Mouse (Mus musculus): ENCODE results near the gene Pask. TPM values are rescaled to one million over a fixed set of nuclear protein-coding genes. Genes with fewer than 3 reads are reported as not detected.

The Pask gene
- polyA plus RNA-seq, 1 experiment, result 26.0 TPM

- H3K36me3 ChIP-seq (ENCODE audit: control insufficient read depth, insufficient read depth, low read length, poor library complexity, severe bottlenecking), result no peaks in the 10 kb centered on the region
- TF ChIP-seq CTCF (IDR thresholded peaks at IDR 0.05; ENCODE audit: low read depth, low read length), result no peak
- TF ChIP-seq EP300 (IDR thresholded peaks at IDR 0.05; ENCODE audit: insufficient read depth, low read depth, low read length), result no peak
- no peak for TF ChIP-seq POLR2A (IDR thresholded peaks at IDR 0.05; ENCODE audit: insufficient read depth, low read length)
- no peak overlapping the region for H3K9ac ChIP-seq (ENCODE audit: low read depth, poor library complexity, severe bottlenecking)
- no peaks in the 10 kb centered on the region for H3K9me3 ChIP-seq (replicated peaks; ENCODE audit: control insufficient read depth, insufficient read depth, low read length, poor library complexity, severe bottlenecking)
- no peaks in the 10 kb centered on the region for H3K4me1 ChIP-seq (ENCODE audit: control insufficient read depth, insufficient read depth, low read length)
- no peak overlapping the region for H3K4me3 ChIP-seq (ENCODE audit: low read depth, low read length)
- no peaks in the 10 kb centered on the region for H3K27me3 ChIP-seq (ENCODE audit: control insufficient read depth, insufficient read depth, low read length, poor library complexity, severe bottlenecking)
- no peak overlapping the region for H3K27ac ChIP-seq (ENCODE audit: insufficient read depth, low read length)
Observed at GRCm38 (mm10) chr1:93292006-93292405, 51.3 kb downstream of the Pask start.

- Histone ChIP-seq H3K36me3 (ENCODE audit: control insufficient read depth, insufficient read depth, low read length, poor library complexity, severe bottlenecking) (no peaks in the 10 kb centered on the region), H3K27me3 (ENCODE audit: control insufficient read depth, insufficient read depth, low read length, poor library complexity, severe bottlenecking) (no peaks in the 10 kb centered on the region), H3K4me3 (ENCODE audit: low read depth, low read length) (no peak overlapping the region), H3K4me1 (ENCODE audit: control insufficient read depth, insufficient read depth, low read length) (no peaks in the 10 kb centered on the region), H3K9me3 (replicated peaks; ENCODE audit: control insufficient read depth, insufficient read depth, low read length, poor library complexity, severe bottlenecking) (no peaks in the 10 kb centered on the region), H3K9ac (ENCODE audit: low read depth, poor library complexity, severe bottlenecking) (no peak overlapping the region), H3K27ac (ENCODE audit: insufficient read depth, low read length) (no peak overlapping the region)
- TF ChIP-seq POLR2A (IDR thresholded peaks at IDR 0.05; ENCODE audit: insufficient read depth, low read length) (no peak), CTCF (IDR thresholded peaks at IDR 0.05; ENCODE audit: low read depth, low read length) (no peak), EP300 (IDR thresholded peaks at IDR 0.05; ENCODE audit: insufficient read depth, low read depth, low read length) (no peak)
Observed at GRCm38 (mm10) chr1:93291591-93291990, 51.7 kb downstream of the Pask start.

GRCm38 (mm10) chr1:93290956-93291355, 52.3 kb downstream of the Pask start:
- Histone ChIP-seq H3K9me3 (replicated peaks; ENCODE audit: control insufficient read depth, insufficient read depth, low read length, poor library complexity, severe bottlenecking) (no peaks in the 10 kb centered on the region), H3K27me3 (ENCODE audit: control insufficient read depth, insufficient read depth, low read length, poor library complexity, severe bottlenecking) (no peaks in the 10 kb centered on the region), H3K4me1 (ENCODE audit: control insufficient read depth, insufficient read depth, low read length) (no peaks in the 10 kb centered on the region), H3K9ac (ENCODE audit: low read depth, poor library complexity, severe bottlenecking) (no peak overlapping the region), H3K27ac (ENCODE audit: insufficient read depth, low read length) (no peak overlapping the region), H3K4me3 (ENCODE audit: low read depth, low read length) (no peak overlapping the region), H3K36me3 (ENCODE audit: control insufficient read depth, insufficient read depth, low read length, poor library complexity, severe bottlenecking) (no peaks in the 10 kb centered on the region)
- TF ChIP-seq POLR2A (IDR thresholded peaks at IDR 0.05; ENCODE audit: insufficient read depth, low read length), result no peak
- no peak for TF ChIP-seq CTCF (IDR thresholded peaks at IDR 0.05; ENCODE audit: low read depth, low read length)
- TF ChIP-seq EP300 (IDR thresholded peaks at IDR 0.05; ENCODE audit: insufficient read depth, low read depth, low read length), result no peak

GRCm38 (mm10) chr1:93289678-93290214, 53.5 kb downstream of the Pask start:
- TF ChIP-seq EP300 (IDR thresholded peaks at IDR 0.05; ENCODE audit: insufficient read depth, low read depth, low read length) (no peak), POLR2A (IDR thresholded peaks at IDR 0.05; ENCODE audit: insufficient read depth, low read length) (no peak), CTCF (IDR thresholded peaks at IDR 0.05; ENCODE audit: low read depth, low read length) (no peak)
- H3K27ac ChIP-seq (ENCODE audit: insufficient read depth, low read length), result no peak overlapping the region
- no peaks in the 10 kb centered on the region for H3K36me3 ChIP-seq (ENCODE audit: control insufficient read depth, insufficient read depth, low read length, poor library complexity, severe bottlenecking)

GRCm38 (mm10) chr1:93277041-93277440, 66.2 kb downstream of the Pask start:
- no peaks in the 10 kb centered on the region for H3K36me3 ChIP-seq (ENCODE audit: control insufficient read depth, insufficient read depth, low read length, poor library complexity, severe bottlenecking)
- H3K27ac ChIP-seq (ENCODE audit: insufficient read depth, low read length), result no peak overlapping the region
- no peaks in the 10 kb centered on the region for H3K9me3 ChIP-seq (replicated peaks; ENCODE audit: control insufficient read depth, insufficient read depth, low read length, poor library complexity, severe bottlenecking)
- no peaks in the 10 kb centered on the region for H3K27me3 ChIP-seq (ENCODE audit: control insufficient read depth, insufficient read depth, low read length, poor library complexity, severe bottlenecking)
- TF ChIP-seq EP300 (IDR thresholded peaks at IDR 0.05; ENCODE audit: insufficient read depth, low read depth, low read length) (no peak), POLR2A (IDR thresholded peaks at IDR 0.05; ENCODE audit: insufficient read depth, low read length) (no peak), CTCF (IDR thresholded peaks at IDR 0.05; ENCODE audit: low read depth, low read length) (no peak)
- no peak overlapping the region for H3K4me3 ChIP-seq (ENCODE audit: low read depth, low read length)
- no peaks in the 10 kb centered on the region for H3K4me1 ChIP-seq (ENCODE audit: control insufficient read depth, insufficient read depth, low read length)
- no peak overlapping the region for H3K9ac ChIP-seq (ENCODE audit: low read depth, poor library complexity, severe bottlenecking)

More at GRCm38 (mm10) chr1:93289678-93290214, 53.5 kb downstream of the Pask start:
- Histone ChIP-seq H3K4me1 (ENCODE audit: control insufficient read depth, insufficient read depth, low read length) (no peaks in the 10 kb centered on the region), H3K9ac (ENCODE audit: low read depth, poor library complexity, severe bottlenecking) (no peak overlapping the region), H3K4me3 (ENCODE audit: low read depth, low read length) (no peak overlapping the region), H3K9me3 (replicated peaks; ENCODE audit: control insufficient read depth, insufficient read depth, low read length, poor library complexity, severe bottlenecking) (no peaks in the 10 kb centered on the region), H3K27me3 (ENCODE audit: control insufficient read depth, insufficient read depth, low read length, poor library complexity, severe bottlenecking) (no peaks in the 10 kb centered on the region)

- Histone ChIP-seq H3K27me3 (ENCODE audit: control insufficient read depth, insufficient read depth, low read length, poor library complexity, severe bottlenecking) (no peaks in the 10 kb centered on the region), H3K36me3 (ENCODE audit: control insufficient read depth, insufficient read depth, low read length, poor library complexity, severe bottlenecking) (no peaks in the 10 kb centered on the region), H3K9ac (ENCODE audit: low read depth, poor library complexity, severe bottlenecking) (no peak overlapping the region), H3K9me3 (replicated peaks; ENCODE audit: control insufficient read depth, insufficient read depth, low read length, poor library complexity, severe bottlenecking) (no peaks in the 10 kb centered on the region), H3K4me1 (ENCODE audit: control insufficient read depth, insufficient read depth, low read length) (no peaks in the 10 kb centered on the region), H3K27ac (ENCODE audit: insufficient read depth, low read length) (no peak overlapping the region), H3K4me3 (ENCODE audit: low read depth, low read length) (no peak overlapping the region)
- no peak for TF ChIP-seq POLR2A (IDR thresholded peaks at IDR 0.05; ENCODE audit: insufficient read depth, low read length)
- TF ChIP-seq EP300 (IDR thresholded peaks at IDR 0.05; ENCODE audit: insufficient read depth, low read depth, low read length), result no peak
- no peak for TF ChIP-seq CTCF (IDR thresholded peaks at IDR 0.05; ENCODE audit: low read depth, low read length)
Observed at GRCm38 (mm10) chr1:93275561-93275960, 67.7 kb downstream of the Pask start.

All from ES-Bruce4 (cell line).